Mouse (Mus musculus) adrenal gland, postnatal 36 days (tissue): ENCODE data around the gene Acd. TPM values are rescaled to one million over a fixed set of nuclear protein-coding genes. Genes with fewer than 3 reads are reported as not detected.
A peak's percentile ranks its signal among the peaks of the same experiment; 100 is the strongest.

Experiments
- DNase-seq, 2 experiments: peaks; one replicate each; pipeline ENCODE4 v3.0.0; 2021; ENCODE audit warnings: mixed read lengths in 1 of 2
- long read RNA-seq, 2 experiments: library from polyadenylated mRNA; stranded (forward); transcript quantifications; one replicate each; pipeline ENCODE4 v2.0.0; 2021; ENCODE audit warnings: borderline sequencing depth in 2 of 2
- total RNA-seq, 2 experiments: library from RNA; stranded (reverse); gene quantifications; 2 replicates each; pipeline ENCODE4 v1.2.3; 2021

The Acd gene
- total RNA-seq, result 10 to 100 TPM; 24.9 to 26.3 TPM
- long read RNA-seq, experiment 1, transcript Acd-201 (11 exons, 3,154 nt), result major isoform, 16 of 33 reads
- long read RNA-seq, experiment 1, partial matches to known transcripts, result 11 of 33 reads
- long read RNA-seq, experiment 1, other reads (novel, unspliced or antisense), result 6 of 33 reads
- long read RNA-seq, experiment 2, transcript Acd-201 (11 exons, 3,154 nt), result major isoform, 12 of 24 reads
- long read RNA-seq, experiment 2, partial matches to known transcripts, result 3 of 24 reads
- long read RNA-seq, experiment 2, other reads (novel, unspliced or antisense), result 9 of 24 reads

DNA sequence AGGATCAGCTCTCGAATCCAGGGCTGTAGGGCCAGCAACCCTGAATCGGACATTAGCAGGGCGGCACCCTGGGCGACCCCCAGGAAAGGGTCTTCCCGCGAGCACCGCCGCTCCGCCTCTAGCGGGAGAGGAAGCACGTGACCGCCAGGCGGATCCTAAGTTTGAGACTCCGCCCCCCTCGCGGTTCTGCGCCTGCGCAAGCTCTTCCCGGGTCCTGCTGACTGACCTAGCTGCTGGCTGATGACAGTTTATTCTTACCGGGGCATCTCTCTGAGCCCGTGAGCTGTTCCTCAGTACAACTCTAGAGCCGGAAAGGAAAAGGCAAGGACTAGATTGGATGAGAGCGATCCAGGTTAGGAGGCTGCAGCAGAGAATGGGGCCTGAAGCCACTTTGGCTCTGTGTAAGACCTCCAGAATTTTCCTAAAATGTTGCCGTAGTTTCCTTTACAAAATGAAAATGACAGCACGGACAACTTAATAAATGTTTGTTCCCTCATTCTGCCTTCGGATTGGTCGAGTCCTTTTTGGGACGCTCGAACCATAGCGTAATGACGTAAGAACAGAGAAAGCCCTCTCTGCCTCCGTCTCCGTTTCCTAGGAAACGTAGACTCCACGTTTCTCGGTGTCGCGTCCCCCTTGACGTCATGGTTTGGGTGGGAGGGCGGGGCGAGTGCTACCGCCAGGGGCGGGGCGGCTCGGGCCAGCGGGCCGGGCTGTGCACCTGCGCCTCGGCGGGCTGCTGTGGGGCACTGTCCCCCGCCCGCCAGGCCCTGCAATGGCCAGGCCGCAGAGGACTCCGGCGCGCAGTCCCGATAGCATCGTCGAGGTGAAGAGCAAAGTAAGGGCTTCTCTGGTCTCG lies at the start of gene Acd, which contains the start of gene Pard6a:
Gene Acd (minus strand): TSS at position 137 of the 859 bp plus-strand sequence.
Gene Pard6a (plus strand): TSS at position 183 of the 859 bp plus-strand sequence.
- DNase-seq, result peak; percentile 98

DNA sequence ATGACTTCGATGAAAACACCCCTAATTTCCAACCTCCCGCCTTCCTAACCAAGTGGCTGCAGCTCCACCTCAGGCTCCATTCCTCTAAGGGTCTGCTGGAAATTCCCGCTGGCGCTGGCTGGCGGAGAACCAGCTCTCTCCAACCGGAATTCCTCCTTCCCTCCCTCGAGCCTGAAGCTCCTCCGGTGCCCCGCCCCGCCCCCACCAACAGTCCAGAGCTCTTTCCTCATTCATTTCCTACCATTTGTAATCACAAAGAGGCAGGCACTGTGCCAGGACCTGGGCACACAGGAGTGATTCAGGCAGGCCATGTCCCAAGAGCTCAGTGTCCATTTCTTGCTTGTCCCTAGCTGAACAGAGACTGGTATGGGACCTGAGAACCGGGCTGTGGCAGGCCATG lies 49.7 kb upstream of the Acd start:
- DNase-seq, result peak; percentile 92 to 94

DNA sequence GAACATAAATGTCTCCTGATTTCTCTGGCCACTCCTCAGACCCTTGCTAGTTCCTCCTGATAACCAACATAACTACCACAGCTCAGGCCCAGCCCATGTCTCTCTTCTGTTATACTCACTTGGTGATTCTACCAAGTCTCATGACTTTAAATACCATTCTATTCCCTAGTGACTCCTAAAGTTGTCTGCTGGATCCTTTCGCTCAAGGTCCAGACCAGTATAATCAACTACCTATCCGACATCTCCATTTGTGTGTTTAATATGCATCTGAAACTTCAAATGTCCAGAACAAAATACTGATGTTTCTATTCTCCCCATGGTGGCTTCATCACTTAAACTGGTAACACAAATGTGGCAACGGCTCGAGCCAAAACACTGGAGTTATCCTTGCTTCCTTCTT lies 42.4 kb upstream of the Acd start:
- no peak for DNase-seq

DNA sequence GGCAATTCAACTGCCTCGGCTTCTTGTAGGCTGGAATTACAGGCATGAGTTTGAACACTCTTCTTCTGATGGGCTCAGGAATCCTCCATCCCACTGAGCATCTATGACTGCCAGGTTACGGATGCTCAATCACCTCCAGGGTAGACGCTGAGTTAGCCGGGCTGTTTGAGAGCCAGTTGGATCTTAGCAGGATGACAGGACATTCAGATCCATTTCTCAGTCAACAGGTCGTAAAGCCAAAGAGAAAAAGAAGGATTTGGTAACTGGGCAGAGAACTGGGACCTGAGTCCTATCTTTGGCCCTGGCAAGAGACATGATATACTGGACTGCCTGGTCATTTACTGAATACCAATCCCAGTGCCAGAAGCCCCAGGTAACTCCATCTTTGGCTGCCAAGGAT lies 38.3 kb upstream of the Acd start:
- DNase-seq, result no peak

DNA sequence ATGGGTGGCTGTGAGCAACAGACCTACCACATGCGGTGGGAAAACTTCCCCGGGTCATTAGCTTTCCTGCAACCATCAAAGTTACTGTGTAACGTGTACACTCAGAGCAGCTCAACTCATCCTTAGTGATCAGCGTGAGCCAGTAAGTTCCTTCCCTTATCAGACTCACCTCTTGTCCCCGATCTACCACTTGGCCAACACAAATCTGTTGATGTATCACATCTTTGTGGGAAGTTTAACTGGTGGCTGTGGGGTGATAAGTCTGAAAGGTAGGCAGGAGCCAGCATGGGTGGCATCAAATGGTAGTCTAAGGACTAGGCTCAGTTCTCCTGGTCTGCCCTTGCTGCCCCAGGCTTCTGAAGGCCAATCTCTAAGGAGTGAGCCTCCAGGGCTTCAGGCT lies 31.3 kb upstream of the Acd start:
- no peak for DNase-seq

DNA sequence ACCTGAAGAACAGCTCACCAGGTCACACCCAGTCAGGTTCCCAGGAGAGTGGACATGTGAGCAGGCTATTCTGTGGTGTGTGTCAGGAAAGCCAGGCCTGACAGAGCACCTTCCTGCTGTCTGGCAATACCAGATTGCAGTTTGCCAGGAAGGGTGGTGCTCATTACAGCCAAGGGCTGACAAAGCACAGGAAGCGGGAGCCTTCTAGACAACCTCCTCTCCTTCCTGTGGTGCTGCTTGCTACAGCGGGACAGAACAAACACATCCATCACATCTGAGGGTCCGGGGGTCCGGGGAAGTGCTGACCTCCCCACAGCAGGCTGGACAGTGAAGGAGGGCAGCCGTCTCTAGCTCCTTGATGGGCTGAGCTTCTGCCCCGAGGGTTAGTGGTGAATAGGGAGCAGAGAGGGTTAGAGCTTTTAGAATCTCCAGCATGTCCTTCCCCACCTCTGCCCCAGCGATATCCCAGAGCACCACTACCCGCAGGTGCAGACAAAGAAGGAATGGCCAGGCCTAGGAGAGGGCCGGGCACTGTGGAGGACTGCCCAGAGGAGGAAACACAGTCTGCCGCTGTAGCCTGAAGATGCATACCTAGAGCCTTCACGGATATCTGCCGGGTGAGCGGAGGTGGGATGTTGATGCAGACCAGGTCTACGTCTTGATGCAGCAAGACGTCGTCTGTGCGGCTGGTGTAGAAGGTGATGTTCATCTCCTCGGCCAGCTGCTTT lies 26.7 kb upstream of the Acd start:
- DNase-seq, result peak; percentile 37 to 55

DNA sequence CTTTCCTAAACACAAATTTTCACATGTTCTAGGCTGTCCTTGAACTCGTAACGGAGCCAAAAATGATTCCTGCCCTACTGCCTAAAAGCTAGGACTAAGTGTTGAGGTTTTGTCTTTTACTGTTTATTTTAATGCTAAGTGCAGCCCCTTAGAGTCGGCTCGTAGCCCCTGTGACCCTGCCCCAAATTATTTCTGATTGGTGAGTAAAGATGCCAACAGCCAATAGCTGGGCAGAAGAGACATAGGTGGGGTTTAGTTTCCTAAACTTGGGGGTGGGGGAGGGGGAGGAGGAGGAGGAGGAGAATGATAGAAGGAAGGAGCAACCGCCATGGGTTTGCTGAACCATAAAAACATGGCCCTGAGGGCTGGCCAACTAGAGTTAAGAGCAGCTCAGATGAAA lies 24.8 kb upstream of the Acd start:
- no peak for DNase-seq

DNA sequence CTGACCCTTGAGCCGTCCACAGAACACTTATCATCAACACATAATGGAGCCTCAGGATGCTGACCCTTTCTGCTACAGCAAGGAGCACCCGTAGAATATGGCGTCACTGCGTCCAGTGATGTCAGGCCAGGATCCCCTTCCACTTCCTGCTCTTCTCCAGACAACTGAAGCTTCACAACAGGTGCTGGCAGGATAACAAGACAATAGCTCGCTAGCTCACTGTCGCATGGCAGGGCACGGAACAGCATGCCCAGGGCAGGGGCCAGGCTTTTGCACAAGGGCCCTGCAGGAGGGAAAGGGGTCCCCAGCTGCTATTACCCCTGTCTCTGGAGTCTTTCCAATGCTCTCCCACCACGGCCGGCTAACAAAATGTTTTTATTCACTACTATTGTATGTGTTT lies 22.0 kb upstream of the Acd start:
- DNase-seq, result no peak

DNA sequence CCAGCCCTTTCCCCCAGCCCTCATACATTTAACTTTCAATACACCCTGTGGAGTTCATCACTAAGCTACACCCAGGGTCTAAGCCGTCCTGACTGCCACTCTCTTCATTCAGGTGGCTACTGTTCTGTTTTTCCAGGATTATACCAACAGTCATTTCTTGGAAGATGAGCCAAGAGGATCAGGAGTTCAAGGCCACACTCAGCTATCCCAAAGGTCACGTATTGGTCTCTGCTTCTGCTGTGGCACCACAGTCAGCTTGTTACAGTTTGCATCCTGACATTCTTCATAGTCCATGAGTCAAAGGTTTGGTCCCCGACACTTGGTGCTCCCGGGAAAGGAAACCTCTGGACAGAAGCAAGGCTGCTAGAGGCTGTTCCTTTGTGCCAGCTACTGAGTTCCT lies 18.7 kb upstream of the Acd start:
- peak in 1 of 2 experiments; percentile 25 for DNase-seq

DNA sequence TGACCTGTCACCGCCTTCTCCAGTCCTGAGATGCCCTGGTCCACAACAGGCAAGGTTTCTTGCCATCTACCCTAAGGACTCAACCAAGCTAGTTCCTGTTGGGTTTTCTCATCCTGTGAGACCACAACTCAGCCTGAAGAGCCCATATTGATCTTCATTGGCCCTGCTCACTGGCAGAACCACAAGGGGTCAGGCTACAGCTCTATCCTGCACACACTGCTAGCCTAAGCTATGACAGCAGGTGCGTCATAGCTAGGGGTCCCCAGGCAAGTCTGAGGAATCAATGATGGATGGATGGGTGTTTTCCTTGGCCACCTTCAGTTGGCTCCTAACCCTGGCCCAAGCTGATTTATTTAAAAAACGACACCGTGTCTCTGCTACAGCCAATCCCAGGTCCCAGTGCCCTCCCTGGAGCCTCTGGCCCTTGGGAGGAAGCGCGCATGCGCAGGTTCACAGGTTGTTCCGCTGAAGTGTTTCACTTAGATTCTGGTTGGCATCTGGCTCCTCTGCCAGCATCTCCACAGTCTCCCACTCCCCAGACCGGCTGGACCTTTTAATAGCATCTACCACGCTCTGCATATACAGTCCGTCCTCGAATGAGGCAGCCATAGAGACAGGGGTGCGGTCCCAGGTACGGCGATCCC lies 15.5 kb upstream of the Acd start:
- no peak for DNase-seq

DNA sequence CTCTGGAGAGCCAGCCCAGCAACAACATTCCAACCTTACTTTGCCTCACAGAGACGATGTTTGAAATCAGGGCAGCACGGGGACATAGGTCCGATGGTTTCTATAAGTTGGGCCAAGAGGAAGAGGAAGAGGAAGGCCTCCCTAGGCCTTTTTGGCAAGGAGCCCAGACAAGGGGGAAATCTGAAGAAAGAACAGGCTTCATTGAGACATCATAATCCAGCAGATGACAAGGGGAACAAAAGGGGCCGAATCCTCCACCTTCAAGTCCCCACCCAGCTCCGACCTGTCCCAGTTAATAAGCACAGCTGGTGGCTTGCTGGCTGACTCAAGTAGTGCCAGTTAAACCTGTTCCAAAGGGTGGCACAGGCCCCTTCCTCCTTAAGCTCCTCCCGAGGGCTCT lies 14.1 kb upstream of the Acd start:
- DNase-seq, result no peak

DNA sequence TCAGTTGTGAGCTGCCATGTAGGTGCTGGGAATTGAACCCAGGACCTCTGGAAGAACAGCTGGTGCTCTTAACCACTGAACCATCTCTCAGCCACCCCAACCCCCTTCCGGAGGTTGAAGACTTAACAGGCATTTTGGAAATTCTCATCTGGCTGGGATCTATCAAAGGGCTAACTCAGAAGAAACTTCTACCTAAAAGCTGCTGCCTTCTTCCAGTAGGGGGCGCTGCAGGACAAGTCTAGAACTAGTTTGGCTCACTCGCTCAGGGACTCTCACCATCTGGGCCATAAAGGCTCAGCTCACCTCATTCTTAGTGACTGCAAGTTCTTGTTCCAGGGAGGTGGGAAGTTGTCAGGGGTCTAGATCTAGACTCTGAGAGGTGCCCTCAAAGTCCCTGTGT lies 13.2 kb upstream of the Acd start:
- peak; percentile 91 for DNase-seq

DNA sequence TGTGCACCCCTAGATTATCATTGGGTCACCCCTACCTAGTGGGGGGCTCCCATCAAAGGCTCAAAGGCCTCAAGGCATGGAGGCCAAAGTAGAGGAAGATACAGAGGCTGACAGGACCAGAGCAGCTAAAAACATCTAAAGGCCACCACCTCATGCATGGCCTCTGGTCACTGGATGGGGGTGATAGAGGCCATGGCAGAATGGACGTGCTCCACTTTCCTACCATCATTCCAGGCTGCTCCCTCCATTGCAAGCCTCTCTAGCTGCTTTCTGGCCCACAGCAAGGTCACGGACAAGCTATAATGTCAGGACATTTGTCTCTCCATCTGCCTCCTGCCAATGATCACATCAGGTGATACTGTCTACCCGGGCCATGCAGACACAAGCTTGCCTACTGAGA lies 11.4 kb upstream of the Acd start:
- no peak for DNase-seq

DNA sequence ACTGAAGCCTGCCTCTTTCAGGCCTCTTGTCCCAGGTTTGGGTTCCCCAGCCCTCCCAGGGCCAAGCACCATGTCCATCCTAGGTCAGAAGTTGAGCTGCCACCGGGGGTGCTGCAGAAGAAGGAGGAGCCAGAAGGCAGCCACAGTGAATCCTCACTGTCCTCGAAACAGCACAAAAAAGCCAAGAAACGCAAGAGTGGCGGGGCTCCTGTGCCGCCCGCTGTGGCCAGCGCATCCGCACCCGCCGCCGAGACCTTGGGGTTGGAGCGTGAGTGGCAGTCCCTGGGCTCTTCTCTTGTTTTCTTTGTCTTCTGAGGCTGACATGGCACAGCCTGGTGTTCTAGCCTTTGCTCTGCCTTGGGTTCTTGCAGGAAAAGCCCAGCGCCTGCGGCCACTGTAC lies 8.4 kb upstream of the Acd start:
- no peak for DNase-seq

DNA sequence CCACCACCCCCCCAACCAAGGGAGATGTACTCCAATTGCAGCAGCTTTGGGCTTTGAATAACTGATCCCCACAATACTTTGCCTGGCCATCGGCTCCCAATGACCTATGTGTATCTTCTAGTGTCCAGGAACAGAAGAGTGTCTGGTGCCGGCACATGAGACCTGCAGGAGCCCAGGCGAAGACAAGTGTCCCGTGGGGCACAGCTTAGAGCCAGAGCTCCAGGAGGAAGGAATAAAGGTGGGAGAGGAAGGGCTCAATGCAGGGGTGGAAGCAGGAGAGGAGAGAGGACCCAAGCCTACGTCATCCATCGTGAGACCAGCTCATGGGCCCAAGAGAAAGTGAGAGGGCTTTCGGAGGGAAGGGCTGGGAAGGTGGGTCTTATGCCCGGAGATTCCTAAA lies 7.8 kb upstream of the Acd start:
- no peak for DNase-seq

DNA sequence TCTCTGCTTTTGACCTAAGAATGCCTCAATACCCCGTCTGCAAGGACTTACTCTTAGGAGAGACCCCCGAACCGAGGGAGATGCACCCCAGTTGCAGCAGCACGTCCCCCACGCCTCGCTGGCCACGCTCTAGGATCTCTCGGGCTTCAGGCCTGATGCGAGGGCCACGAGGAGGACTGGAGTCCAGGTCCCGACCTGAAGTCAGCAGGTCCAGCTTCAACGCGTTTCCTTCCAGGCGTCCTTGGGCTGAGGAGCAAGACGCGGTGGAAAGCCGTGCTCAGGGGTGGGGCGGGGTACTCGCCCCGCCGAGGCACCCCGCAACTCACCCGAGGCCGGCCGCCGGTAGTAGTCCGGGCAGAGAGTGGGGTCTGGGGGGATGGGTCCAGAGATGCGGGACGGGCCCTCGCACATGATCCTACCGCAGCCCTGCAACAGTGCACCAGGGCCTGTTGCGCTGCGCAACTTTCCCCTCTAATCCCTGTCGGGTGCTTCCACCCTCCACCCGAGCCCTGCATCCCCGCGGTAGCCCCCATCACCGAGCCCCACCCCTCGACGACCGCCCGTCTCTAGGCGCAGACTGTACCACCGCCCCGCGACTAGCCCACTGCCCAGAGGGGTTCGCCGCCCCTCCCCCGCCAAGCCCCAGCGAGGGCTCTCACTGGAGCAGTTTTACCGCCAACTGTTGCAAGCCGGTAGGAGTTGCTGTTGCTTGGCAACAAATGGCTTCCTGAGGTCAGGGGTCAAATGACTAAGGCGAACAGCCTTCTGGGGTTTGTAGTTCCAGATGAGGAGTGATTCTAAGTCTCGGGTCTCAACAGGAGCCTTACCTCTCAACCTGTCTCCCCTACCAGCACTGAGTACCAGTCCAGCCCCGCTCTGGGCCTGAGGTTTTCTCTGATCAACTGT lies 6.8 kb upstream of the Acd start, which contains the start of the genes 4933405L10Rik and Enkd1:
Gene 4933405L10Rik (plus strand): TSS at position 158 of the 906 bp plus-strand sequence.
Gene Enkd1 (minus strand): TSS at position 713 of the 906 bp plus-strand sequence.
- peak; percentile 85 to 88 for DNase-seq

DNA sequence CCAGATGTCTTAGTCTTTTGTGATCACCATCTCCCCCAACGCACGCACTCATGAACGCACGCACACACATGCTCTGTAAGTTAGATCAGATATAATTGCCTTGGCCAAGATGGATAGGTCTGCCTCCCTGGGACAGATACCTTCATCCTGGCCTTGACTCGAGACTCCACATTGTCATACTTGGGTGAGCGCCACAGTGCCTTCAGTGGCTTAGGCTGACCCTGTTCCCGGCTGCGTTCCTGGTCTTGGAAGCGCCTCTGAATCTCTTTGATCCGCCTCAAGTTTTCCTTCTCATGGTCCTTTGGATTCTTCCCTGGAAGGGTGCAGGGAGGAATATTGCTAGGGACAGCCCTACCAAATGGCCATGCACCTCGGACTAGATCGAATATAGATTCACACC lies 5.5 kb upstream of the Acd start:
- DNase-seq, result no peak

DNA sequence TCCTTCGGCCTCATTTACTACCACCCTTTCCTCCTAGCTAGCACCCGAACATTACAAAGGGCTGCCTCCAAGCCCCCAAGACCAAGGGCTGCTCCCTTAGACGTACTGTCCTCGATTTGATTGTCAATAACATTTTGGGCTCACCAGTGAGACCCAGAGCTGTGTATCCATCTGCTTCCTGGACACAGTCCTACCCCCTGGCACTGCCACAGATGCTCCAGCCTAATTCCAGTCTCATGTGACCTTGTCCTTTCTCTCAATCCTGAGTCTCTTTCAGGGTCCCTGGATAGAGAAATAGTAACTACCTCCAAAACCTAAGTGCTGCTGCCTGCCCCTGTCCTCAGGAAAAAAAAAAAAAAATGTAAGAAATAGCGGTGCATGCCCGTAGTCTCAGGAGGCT lies 4.1 kb upstream of the Acd start:
- DNase-seq, result no peak

DNA sequence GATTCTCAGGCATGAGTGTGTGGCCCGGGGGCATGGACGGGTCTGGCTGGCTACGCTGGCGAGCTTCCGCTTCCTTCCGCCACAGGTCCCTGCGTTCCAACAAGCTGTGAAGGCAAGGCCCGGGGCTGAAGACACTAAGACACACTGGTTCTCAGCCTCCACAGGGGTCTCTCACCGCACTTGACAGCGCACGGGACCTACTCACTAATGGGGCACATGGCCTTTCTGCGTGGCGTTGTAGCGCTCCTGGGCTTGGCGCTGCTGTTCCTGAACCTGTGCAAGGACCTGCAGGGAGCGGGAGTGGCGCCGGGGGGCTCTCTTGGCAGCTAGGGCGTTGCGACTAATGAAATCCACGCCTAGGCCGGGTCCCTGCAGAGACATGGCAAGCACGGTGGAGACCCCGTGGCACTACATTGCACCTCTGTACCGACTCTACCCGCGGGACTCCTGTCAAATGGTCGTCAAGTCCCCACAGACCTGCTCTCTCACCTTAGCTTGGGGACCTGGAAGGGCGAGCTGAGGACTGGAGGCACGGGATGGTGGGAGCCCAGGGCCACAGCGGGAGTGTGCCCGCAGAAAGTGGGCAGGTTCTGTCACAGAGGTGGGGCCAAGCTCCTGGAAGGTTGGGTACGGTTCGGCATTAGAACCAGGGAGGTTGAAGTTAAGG lies 3.4 kb upstream of the Acd start:
- DNase-seq, result no peak

DNA sequence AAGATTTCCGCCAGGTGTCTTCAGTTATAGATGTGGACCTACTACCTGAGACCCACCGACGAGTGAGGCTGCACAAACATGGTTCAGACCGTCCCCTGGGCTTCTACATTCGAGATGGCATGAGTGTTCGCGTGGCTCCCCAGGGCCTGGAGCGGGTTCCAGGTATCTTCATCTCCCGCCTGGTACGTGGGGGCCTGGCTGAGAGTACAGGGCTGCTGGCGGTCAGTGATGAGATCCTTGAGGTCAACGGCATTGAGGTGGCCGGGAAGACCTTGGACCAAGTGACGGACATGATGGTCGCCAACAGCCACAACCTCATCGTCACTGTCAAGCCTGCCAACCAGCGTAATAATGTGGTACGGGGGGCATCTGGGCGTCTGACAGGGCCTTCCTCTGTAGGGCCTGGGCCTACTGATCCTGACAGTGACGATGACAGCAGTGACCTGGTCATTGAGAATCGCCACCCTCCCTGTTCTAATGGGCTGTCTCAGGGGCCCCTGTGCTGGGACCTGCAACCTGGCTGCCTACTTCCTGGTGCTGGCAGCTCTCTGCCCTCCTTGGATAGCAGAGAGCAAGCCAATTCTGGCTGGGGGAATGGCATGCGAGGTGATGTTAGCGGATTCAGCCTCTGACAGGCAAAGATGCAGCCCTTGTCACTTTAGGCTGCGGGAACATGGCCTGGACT lies 2.0 kb upstream of the Acd start:
- DNase-seq, result no peak
